Mouse (Mus musculus): ENCODE data around the gene Enox1. TPM values are rescaled to one million over a fixed set of nuclear protein-coding genes. Genes with fewer than 3 reads are reported as not detected.

The Enox1 gene
- polyA plus RNA-seq, 1 experiment from 2014 or later: 37.1 TPM

DNA sequence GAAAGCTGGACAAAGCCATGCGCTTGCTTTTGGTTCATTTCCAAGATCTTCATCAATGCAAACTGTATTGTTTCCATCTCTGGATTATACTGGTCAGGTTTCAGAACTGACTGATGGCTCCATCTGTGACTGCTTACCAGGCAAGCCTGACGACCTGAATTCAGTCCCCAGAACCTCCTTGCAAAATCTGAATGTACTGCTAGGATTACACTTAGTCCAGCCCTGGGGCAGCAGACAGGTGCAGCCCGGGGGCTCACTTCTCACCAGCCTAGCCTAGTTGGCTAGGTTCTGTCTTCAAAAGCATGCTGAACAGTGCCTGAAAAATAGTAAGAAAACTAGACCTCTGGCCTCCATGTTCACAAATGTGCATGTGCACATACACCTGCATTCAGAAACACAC is 481.6 kb downstream of the Enox1 start:
- Histone ChIP-seq H3K27me3 (replicated peaks) (no peaks in the 10 kb centered on the region), H3K36me3 (no peaks in the 10 kb centered on the region), H3K9ac (no peak overlapping the region), H3K4me3 (no peak overlapping the region), H3K4me1 (peaks cover 17% of the 10 kb centered on the region), H3K27ac (no peak overlapping the region), H3K9me3 (no peaks in the 10 kb centered on the region), H3K4me2 (replicated peaks) (no peak overlapping the region)
- WGBS: 81% methylated on average over 3 of the region's 3 CpGs
- ATAC-seq (ENCODE audit: low FRiP score, low read depth): no peak

DNA sequence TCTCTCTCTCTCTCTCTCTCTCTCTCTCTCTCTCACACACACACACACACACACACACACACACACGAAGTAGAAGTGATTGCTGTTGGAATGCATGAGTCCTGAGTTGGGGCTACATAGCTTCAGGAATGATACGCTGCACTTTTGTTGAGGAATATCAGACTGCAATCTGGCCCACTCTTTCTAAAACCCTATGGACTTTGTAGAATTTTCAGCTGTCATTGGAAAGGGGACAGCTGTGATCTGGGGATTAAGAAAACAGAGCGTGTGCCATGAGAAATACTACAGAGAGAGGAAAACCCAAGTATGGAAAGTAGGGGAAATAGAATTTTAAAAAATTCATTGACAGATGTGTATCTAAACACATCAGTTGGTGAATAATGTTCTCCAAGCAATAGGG is 482.1 kb downstream of the Enox1 start:
- no peak for ATAC-seq (ENCODE audit: low FRiP score, low read depth)
- Histone ChIP-seq H3K9me3 (no peaks in the 10 kb centered on the region), H3K27me3 (replicated peaks) (no peaks in the 10 kb centered on the region), H3K36me3 (no peaks in the 10 kb centered on the region), H3K9ac (no peak overlapping the region), H3K27ac (no peak overlapping the region), H3K4me1 (peaks cover 17% of the 10 kb centered on the region), H3K4me3 (no peak overlapping the region), H3K4me2 (replicated peaks) (no peak overlapping the region)
- WGBS: 89% methylated on average over 3 of the region's 3 CpGs

DNA sequence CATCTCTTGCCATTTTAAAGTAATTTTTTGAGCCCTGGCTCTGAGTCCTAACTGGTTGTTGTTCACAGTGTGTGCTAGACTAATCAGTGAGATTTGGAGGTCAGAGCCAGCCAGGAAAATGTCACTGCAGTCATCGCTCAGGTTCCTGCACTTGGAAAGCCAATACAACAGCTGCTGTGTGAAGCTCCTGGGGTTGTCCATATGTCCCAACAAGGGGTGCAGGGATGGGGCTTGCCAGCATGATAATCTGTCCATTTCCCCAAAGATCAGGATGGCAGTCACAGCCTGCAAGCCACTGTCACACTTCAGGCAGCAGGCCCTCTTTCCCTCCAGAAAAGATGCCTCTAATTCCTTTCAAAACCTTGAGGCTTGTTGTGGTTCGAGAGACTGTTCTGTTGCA is 483.0 kb downstream of the Enox1 start:
- Histone ChIP-seq H3K36me3 (no peaks in the 10 kb centered on the region), H3K27me3 (replicated peaks) (no peaks in the 10 kb centered on the region), H3K27ac (no peak overlapping the region), H3K9me3 (no peaks in the 10 kb centered on the region), H3K4me3 (no peak overlapping the region), H3K4me1 (peaks cover 16% of the 10 kb centered on the region), H3K9ac (no peak overlapping the region), H3K4me2 (replicated peaks) (no peak overlapping the region)
- ATAC-seq (ENCODE audit: low FRiP score, low read depth): no peak
- 65% methylated on average over 2 of the region's 2 CpGs for WGBS

DNA sequence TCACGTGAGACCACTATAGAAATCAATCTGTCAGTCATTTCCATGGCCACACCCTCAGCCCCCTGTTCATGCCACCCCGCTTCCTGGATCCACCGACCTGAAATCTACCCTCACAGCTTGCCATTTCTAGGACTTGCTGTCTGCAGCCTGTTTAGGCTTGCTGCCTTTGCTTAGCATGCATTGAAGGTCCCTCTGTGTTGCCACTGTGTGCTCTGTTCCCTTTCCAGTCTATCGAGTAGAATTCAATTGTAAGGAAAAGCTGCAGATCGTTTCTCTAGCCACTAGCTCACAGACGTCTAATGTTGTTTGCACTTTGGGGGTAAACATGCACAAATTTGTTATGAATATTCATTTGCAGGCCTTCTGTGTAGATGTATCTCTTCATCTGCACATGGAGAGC is 485.8 kb downstream of the Enox1 start:
- no peaks in the 10 kb centered on the region for H3K9me3 ChIP-seq
- ATAC-seq (ENCODE audit: low FRiP score, low read depth): no peak
- H3K36me3 ChIP-seq: no peaks in the 10 kb centered on the region
- H3K4me1 ChIP-seq: peaks cover 3% of the 10 kb centered on the region; the same call in 1 of the 2 replicates
- H3K27ac ChIP-seq: no peak overlapping the region
- WGBS: 84% methylated on average over 6 of the region's 6 CpGs
- no peak overlapping the region for H3K4me2 ChIP-seq (replicated peaks)
- H3K27me3 ChIP-seq (replicated peaks): no peaks in the 10 kb centered on the region
- H3K9ac ChIP-seq: no peak overlapping the region
- no peak overlapping the region for H3K4me3 ChIP-seq

- ATAC-seq (ENCODE audit: low FRiP score, low read depth): no peak
- peaks cover 11% of the 10 kb centered on the region for H3K4me1 ChIP-seq
- no peaks in the 10 kb centered on the region for H3K27me3 ChIP-seq (replicated peaks)
- WGBS: 92% methylated on average over 2 of the region's 2 CpGs
- H3K36me3 ChIP-seq: no peaks in the 10 kb centered on the region
- H3K9me3 ChIP-seq: no peaks in the 10 kb centered on the region
- no peak overlapping the region for H3K4me2 ChIP-seq (replicated peaks)
- H3K4me3 ChIP-seq: no peak overlapping the region
- no peak overlapping the region for H3K9ac ChIP-seq
- H3K27ac ChIP-seq: no peak overlapping the region
Measured at GRCm38 (mm10) chr14:77646196-77646595, 489.6 kb downstream of the Enox1 start.

GRCm38 (mm10) chr14:77647017-77647416 is 490.5 kb downstream of the Enox1 start:
- Histone ChIP-seq H3K4me3 (no peak overlapping the region), H3K27ac (no peak overlapping the region), H3K4me2 (replicated peaks) (no peak overlapping the region), H3K4me1 (peaks cover 11% of the 10 kb centered on the region), H3K27me3 (replicated peaks) (no peaks in the 10 kb centered on the region), H3K36me3 (no peaks in the 10 kb centered on the region), H3K9ac (no peak overlapping the region), H3K9me3 (no peaks in the 10 kb centered on the region)
- WGBS: 93% methylated on average over 6 of the region's 6 CpGs
- ATAC-seq (ENCODE audit: low FRiP score, low read depth): no peak

DNA sequence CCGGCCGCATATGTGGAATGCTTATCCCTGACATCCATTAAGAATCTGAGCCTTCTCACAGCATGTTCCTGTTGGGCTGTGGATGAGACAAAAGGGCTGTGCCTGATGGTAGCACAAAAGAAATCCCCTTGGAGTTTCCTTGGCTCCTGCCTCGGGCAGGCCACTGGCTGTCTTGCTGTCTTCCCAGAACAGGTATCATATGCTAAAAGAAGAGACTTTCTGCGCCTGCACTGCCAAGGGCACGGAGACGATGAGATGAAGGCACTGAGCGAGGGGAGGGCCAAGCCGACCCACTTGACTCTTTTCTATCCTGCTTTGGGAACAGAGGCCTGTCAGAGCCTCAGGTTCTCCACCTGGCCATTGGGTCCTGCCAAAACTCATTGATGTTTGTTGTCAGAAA is 491.7 kb downstream of the Enox1 start:
- no peaks in the 10 kb centered on the region for H3K9me3 ChIP-seq
- 80% methylated on average over 8 of the region's 8 CpGs for WGBS
- H3K4me3 ChIP-seq: no peak overlapping the region
- no peak overlapping the region for H3K9ac ChIP-seq
- no peak overlapping the region for H3K4me2 ChIP-seq (replicated peaks)
- H3K27me3 ChIP-seq (replicated peaks): no peaks in the 10 kb centered on the region
- no peak for ATAC-seq (ENCODE audit: low FRiP score, low read depth)
- H3K36me3 ChIP-seq: no peaks in the 10 kb centered on the region
- peaks cover 11% of the 10 kb centered on the region for H3K4me1 ChIP-seq
- H3K27ac ChIP-seq: no peak overlapping the region

GRCm38 (mm10) chr14:77658739-77659138 is 502.2 kb downstream of the Enox1 start:
- H3K9ac ChIP-seq: no peak overlapping the region
- H3K27me3 ChIP-seq (replicated peaks): no peaks in the 10 kb centered on the region
- 78% methylated on average over 4 of the region's 4 CpGs for WGBS
- no peaks in the 10 kb centered on the region for H3K36me3 ChIP-seq
- peaks cover 2% of the 10 kb centered on the region; the same call in 1 of the 2 replicates for H3K4me1 ChIP-seq
- H3K4me2 ChIP-seq (replicated peaks): no peak overlapping the region
- H3K9me3 ChIP-seq: no peaks in the 10 kb centered on the region
- no peak for ATAC-seq (ENCODE audit: low FRiP score, low read depth)
- no peak overlapping the region for H3K4me3 ChIP-seq
- no peak overlapping the region for H3K27ac ChIP-seq

DNA sequence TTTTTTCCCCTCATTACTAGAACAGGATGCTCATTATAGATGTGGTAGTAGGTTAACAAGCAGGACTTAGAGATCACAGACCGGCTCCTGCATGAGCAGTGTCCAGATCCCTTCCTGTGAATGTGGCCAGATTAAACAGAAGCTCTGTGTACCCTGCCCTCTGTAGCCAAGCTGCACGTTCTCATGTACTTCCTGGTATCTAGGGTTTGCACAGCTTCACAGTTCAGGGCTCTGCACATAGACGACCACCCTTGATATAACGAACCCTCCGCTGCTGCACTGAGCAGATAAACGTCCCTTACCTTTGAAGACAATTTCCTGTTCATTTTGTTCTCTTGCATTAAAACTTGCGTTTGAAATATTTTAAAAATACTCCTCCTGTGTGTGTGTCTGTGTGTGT is 505.7 kb downstream of the Enox1 start:
- no peak overlapping the region for H3K27ac ChIP-seq
- no peak for ATAC-seq (ENCODE audit: low FRiP score, low read depth)
- no peaks in the 10 kb centered on the region for H3K36me3 ChIP-seq
- 83% methylated on average over 7 of the region's 7 CpGs for WGBS
- H3K4me1 ChIP-seq: peaks cover 2% of the 10 kb centered on the region; the same call in 1 of the 2 replicates
- H3K9me3 ChIP-seq: no peaks in the 10 kb centered on the region
- H3K4me3 ChIP-seq: no peak overlapping the region
- no peaks in the 10 kb centered on the region for H3K27me3 ChIP-seq (replicated peaks)
- H3K4me2 ChIP-seq (replicated peaks): no peak overlapping the region
- H3K9ac ChIP-seq: no peak overlapping the region

DNA sequence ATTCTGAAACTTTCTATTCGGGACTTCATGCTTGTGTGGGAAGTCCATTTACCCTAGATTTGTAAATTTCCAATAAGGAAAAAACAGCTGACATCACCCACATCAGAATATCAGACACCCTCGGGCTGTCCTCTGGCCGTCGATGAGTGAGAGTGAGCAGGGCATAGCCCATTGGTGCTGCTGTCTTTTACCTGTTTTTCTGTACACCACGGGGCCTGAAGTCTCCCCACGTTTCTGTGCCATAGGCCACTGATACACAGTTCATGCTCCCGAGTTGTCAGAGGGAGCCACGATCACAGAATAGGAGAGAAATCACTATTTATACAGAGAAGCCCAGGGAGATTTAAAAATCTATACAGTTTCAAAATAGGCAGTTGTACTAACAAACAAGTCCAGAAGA is 506.4 kb downstream of the Enox1 start:
- H3K9me3 ChIP-seq: no peaks in the 10 kb centered on the region
- ATAC-seq (ENCODE audit: low FRiP score, low read depth): no peak
- WGBS: 75% methylated on average over 8 of the region's 8 CpGs
- H3K27ac ChIP-seq: no peak overlapping the region
- no peak overlapping the region for H3K4me2 ChIP-seq (replicated peaks)
- no peaks in the 10 kb centered on the region for H3K36me3 ChIP-seq
- no peak overlapping the region for H3K9ac ChIP-seq
- no peaks in the 10 kb centered on the region for H3K27me3 ChIP-seq (replicated peaks)
- H3K4me1 ChIP-seq: peaks cover 2% of the 10 kb centered on the region; the same call in 1 of the 2 replicates
- no peak overlapping the region for H3K4me3 ChIP-seq

- H3K4me1 ChIP-seq: peaks cover 6% of the 10 kb centered on the region
- H3K27ac ChIP-seq: no peak overlapping the region
- no peak for ATAC-seq (ENCODE audit: low FRiP score, low read depth)
- no peaks in the 10 kb centered on the region for H3K36me3 ChIP-seq
- no peak overlapping the region for H3K4me3 ChIP-seq
- H3K9ac ChIP-seq: no peak overlapping the region
- H3K4me2 ChIP-seq (replicated peaks): no peak overlapping the region
- 0 out of 2 replicates have a peak, but pooled peaks cover 2% of the 10 kb centered on the region for H3K27me3 ChIP-seq (replicated peaks)
- 63% methylated on average over 3 of the region's 3 CpGs for WGBS
- H3K9me3 ChIP-seq: no peaks in the 10 kb centered on the region
Measured at GRCm38 (mm10) chr14:77668096-77668495, 511.5 kb downstream of the Enox1 start.

- no peak overlapping the region for H3K9ac ChIP-seq
- H3K4me1 ChIP-seq: peaks cover 7% of the 10 kb centered on the region
- WGBS: 77% methylated on average over 7 of the region's 7 CpGs
- no peaks in the 10 kb centered on the region for H3K9me3 ChIP-seq
- 0 out of 2 replicates have a peak, but pooled peaks cover 2% of the 10 kb centered on the region for H3K27me3 ChIP-seq (replicated peaks)
- no peaks in the 10 kb centered on the region for H3K36me3 ChIP-seq
- H3K4me2 ChIP-seq (replicated peaks): no peak overlapping the region
- H3K4me3 ChIP-seq: no peak overlapping the region
- ATAC-seq (ENCODE audit: low FRiP score, low read depth): no peak
- no peak overlapping the region for H3K27ac ChIP-seq
Measured at GRCm38 (mm10) chr14:77669494-77669893, 512.9 kb downstream of the Enox1 start.

GRCm38 (mm10) chr14:77670945-77671344 is 514.4 kb downstream of the Enox1 start:
- no peak for ATAC-seq (ENCODE audit: low FRiP score, low read depth)
- Histone ChIP-seq H3K27ac (no peak overlapping the region), H3K4me2 (replicated peaks) (no peak overlapping the region), H3K9me3 (no peaks in the 10 kb centered on the region), H3K4me3 (no peak overlapping the region), H3K27me3 (replicated peaks) (0 out of 2 replicates have a peak, but pooled peaks cover 2% of the 10 kb centered on the region), H3K9ac (no peak overlapping the region), H3K4me1 (peaks cover 7% of the 10 kb centered on the region), H3K36me3 (no peaks in the 10 kb centered on the region)
- 84% methylated on average over 5 of the region's 5 CpGs for WGBS

Data from neural tube, embryonic 12.5 days (tissue).